Mouse (Mus musculus) activated CD4-positive, CD25-positive, alpha-beta regulatory T cell, adult 4 months (primary cell): Measurements from ENCODE around the gene Gpr137b. TPM values are rescaled to one million over a fixed set of nuclear protein-coding genes. Genes with fewer than 3 reads are reported as not detected.
"Not testable (repeated sequence)": the region's sequence is repeated elsewhere in the genome, so short reads cannot be mapped to it uniquely, and the experiment has no call there.

Experiments used
- ATAC-seq: one replicate; pipeline ENCODE4 v1.8.0; 2017
- polyA plus RNA-seq, 2 experiments: library from polyadenylated mRNA; unstranded; fragments of 100-300 nt; shearing (Covaris generic); gene quantifications; one replicate each; pipeline ENCODE4 v1.2.1; 2017

Gene Gpr137b
- polyA plus RNA-seq, 2 experiments from 2014 or later, result 1.1 to 8.5 TPM

- ATAC-seq, result not testable (repeated sequence)
Observed at GRCm38 (mm10) chr13:13363536-13363935, 30.3 kb downstream of the Gpr137b start.

DNA sequence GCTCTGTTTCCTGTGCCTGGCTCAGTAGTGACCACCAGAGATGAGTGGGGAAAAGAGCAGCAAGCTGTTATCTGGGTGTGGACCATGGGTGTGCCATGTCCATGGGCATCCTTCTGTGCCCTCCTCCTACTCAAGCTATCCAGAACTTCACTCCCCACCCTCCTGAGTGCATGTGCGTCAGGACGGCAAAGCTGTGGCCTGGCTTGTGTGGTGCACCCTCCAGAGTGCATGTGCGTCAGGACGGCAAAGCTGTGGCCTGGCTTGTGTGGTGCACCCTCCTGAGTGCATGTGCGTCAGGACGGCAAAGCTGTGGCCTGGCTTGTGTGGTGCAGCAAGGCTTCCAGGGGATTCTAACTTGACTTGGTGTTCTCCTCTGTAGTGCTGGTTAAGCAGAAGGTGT lies 31.6 kb downstream of the Gpr137b start:
- ATAC-seq, result not testable (repeated sequence)

- ATAC-seq, result not testable (repeated sequence)
Observed at GRCm38 (mm10) chr13:13360045-13360444, 33.8 kb downstream of the Gpr137b start.

DNA sequence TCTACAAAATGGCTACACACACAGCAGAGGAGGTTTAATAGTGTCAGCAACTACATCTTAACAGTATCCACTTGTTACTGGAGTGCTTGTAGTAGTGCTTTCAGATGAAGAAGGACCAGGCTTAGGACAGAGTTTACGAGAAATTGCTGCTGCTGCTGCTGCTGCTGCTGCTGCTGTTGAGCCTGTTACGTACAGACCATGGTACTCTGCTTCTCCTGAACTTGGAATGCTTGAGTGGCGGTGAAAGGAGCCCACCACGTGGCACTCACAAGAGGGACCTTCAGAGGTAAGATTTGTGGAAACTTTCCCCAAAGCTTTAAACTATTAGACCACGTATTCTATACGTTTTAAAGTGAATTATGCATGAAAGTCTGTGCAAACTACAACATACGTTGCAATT lies 35.2 kb downstream of the Gpr137b start:
- not testable (repeated sequence) for ATAC-seq

- ATAC-seq, result not testable (repeated sequence)
Observed at GRCm38 (mm10) chr13:13358097-13358496, 35.7 kb downstream of the Gpr137b start.

DNA sequence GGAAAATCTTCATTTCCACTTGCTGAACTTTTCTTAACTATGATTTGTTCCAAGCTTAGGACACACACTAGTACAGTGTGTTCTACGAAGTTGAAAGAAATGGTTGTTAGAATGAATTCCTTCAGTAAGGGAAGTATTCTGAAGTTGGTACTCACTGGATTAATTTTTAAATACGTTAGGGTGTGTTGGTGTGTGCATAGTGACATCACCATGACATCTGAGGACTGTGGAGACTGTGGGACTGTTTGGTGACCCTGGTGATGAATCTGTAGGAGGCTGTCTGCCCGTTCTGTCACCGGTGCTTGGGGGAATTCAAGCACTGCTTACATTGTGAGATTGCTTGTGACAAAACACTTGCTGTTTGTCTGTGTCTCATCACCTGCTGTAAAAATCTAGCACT lies 41.7 kb downstream of the Gpr137b start:
- not testable (repeated sequence) for ATAC-seq

GRCm38 (mm10) chr13:13350681-13351080 lies 43.1 kb downstream of the Gpr137b start:
- ATAC-seq, result not testable (repeated sequence)

DNA sequence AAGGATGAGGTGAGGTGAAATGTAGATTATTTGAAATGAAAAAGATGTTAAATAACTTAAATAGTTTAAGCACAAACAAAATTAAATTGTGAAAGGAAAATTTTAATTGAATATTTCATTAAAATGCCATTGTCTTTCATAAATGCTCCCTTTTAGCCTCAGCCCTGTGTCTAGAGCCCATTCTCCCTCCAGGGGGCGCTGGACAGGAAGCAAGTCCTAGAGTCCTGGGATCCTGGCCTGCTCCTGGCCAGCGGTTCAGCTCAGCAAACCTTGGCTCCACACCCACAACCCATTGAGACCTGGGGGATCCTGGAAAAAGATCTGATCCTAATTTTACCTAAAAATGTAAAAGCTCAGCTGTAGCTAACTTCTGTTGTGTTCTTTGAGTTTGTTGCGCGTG lies 44.5 kb downstream of the Gpr137b start:
- no peak for ATAC-seq

DNA sequence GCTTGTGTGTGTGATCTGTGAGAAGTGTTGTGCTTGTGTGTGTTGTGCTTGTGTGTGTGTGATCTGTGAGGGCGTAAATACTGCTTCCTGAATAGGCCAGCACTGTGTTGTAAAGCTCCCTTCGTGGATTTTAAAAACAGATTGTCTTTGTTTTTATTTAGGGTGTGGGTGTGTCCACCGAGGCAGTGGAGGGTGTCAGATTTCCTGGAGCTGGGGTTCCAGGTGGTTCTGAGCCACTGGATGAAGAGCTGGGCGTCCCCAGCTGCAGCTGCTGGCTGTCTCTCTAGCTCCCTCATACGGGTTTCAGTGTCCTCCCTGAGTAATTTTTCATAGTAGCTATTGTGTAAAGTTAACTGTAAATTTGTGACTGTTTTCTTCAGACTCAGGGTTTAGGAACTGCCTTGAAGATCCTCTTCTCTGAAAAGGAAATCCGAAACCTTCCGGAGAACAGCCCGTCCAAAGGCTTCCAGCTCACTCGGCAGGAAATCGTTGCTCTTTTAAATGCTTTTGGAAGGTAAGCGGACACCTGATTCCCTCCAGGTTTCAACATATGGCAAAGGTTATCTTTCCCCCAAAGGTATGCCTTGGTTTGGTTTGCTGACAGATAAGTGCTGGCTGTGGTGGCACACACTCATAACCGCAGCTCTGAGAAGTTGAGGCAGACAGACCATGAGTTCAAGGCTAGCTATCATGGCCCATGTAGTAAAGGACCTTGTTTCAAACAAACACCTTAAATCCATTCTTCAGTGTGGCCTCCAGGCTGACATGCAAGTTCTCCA lies 46.0 kb downstream of the Gpr137b start:
- not testable (repeated sequence) for ATAC-seq

GRCm38 (mm10) chr13:13337361-13337760 lies 56.5 kb downstream of the Gpr137b start:
- ATAC-seq, result not testable (repeated sequence)

- ATAC-seq, result no peak
Observed at GRCm38 (mm10) chr13:13328876-13329275, 64.9 kb downstream of the Gpr137b start.

Other genes with a start within 250 kb of the Gpr137b start
- not detected for gene Prl2c5, start 211.3 kb downstream of the Gpr137b start, polyA plus RNA-seq
- not detected for gene Nid1, start 43.5 kb upstream of the Gpr137b start, polyA plus RNA-seq
- 10 to 100 TPM in 1 of 2 experiments, 1 to 10 TPM in 1; 9.4 to 14.2 TPM for gene Lyst, start 196.4 kb upstream of the Gpr137b start, polyA plus RNA-seq